Mouse (Mus musculus): Measurements from ENCODE around the gene Lpcat3.

The Lpcat3 gene

DNA sequence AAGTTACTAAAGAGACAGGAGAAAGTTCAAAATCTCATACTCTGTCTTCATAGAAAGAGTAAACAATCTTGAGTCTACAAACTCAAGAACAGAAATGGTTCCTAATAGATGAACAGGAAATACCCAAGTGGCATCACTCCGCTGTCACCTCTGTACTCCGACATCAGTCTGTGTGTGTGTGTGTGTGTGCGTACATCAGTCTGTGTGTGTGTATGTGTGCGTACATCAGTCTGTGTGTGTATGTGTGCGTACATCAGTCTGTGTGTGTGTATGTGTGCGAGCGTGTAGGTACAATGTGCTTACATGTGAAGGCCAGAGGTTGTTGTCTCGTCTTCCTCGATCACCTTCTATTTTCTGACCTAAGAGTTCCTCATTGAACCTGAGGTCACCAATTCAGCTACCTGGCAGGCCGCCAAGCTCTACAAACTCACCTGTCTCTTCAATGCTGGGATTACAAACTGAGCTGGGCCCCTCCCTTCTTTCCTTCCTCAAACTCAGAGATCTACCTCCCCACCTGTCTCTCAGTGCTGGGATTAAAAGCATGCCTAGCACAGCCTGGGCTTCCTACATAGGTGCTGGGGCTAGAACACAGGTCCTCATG, 45.6 kb downstream of the Lpcat3 start:
- no peak for DNase-seq

DNA sequence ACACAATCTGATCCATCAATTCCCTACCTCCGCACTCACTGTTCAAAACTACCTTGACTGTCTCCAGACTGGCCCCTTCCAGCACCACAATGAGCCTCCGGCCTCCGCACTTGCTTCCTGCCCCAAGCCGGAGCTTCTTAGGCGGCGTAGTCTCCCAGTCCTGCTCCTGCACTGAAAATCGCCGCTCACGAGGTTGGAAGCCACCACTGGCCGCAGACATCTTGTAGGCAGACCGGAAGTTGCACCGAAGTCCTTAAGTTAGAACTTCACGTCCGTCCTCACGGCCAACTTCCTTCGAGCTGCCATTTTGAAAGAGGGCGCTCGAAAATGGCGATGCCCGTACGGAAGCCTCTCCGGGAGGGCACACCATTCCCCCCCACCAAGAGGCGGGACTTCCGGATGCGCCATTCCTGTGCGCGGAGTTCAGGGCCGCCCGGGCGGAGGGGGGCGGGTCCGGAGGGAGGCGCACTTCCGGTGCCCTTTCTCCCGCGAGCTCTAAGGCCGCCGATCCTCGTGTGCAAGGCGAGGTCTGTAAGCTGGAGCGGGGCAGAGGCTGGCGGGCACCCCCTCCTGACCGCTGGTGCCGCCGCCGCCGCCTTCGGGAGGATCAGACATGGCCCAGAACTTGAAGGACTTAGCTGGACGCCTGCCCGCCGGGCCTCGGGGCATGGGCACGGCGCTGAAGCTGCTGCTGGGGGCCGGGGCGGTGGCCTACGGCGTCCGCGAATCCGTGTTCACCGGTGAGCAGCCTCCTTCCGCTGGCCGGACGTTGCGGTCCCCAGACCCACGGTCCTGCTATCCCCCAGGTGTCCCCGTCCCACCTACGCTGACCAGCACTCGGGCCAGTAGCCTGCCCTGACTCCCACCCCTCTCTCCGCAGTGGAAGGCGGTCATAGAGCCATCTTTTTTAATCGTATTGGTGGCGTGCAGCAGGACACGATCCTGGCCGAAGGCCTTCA, 49.3 kb downstream of the Lpcat3 start, which contains the start of the genes Emg1 and Phb2:
Gene Emg1, minus strand, starts transcription at position 355 of the 959 bp plus-strand sequence.
Gene Phb2, plus strand, starts transcription at position 513 of the 959 bp plus-strand sequence.
- DNase-seq: peak; percentile 99

DNA sequence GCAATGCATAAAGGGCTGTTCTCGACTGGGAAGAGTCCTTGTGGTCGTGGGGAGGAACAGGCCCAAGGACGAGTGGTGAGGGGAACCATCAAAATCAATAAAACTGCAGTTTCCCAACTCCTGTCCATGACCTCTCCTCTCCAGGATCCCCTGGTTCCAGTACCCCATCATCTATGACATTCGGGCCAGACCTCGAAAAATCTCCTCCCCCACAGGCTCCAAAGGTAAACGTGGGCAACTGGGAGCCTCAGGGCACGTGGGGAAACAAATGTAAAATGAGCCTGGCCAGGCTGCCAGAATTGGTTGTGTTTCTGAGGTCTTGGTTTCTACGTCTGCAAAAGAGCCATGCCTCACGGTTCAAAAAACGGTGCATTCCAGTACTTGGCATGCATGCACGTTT, 50.1 kb downstream of the Lpcat3 start:
- DNase-seq: no peak

GRCm38 (mm10) chr6:124716864-124717490, 54.1 kb downstream of the Lpcat3 start:
- peak; percentile 45 to 80 for DNase-seq

DNA sequence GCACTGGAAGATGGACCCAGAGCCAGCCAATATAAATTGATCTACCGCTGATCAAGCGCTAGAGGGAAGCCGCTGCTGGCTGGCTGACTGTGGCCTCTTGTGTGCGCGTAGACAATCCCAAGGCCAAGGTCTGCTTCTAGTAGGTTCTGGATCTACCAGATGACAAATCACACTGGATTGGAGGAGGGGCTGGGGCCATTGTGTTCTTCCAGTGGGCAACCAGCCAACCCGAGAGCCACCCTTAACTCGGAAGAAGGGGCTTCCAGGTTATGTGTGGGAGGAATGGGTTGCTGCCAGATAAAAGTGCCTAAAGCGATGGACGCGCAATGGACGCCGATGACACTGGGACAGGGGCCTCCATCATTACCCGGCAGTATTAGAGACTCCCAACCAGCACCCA, 55.1 kb downstream of the Lpcat3 start:
- DNase-seq: no peak

- DNase-seq: peak; percentile 69 to 75
Measured at GRCm38 (mm10) chr6:124718703-124719102, 55.9 kb downstream of the Lpcat3 start.

- DNase-seq: no peak
Measured at GRCm38 (mm10) chr6:124719354-124719978, 56.6 kb downstream of the Lpcat3 start.

- DNase-seq: no peak
Measured at GRCm38 (mm10) chr6:124720904-124721303, 58.1 kb downstream of the Lpcat3 start.

DNA sequence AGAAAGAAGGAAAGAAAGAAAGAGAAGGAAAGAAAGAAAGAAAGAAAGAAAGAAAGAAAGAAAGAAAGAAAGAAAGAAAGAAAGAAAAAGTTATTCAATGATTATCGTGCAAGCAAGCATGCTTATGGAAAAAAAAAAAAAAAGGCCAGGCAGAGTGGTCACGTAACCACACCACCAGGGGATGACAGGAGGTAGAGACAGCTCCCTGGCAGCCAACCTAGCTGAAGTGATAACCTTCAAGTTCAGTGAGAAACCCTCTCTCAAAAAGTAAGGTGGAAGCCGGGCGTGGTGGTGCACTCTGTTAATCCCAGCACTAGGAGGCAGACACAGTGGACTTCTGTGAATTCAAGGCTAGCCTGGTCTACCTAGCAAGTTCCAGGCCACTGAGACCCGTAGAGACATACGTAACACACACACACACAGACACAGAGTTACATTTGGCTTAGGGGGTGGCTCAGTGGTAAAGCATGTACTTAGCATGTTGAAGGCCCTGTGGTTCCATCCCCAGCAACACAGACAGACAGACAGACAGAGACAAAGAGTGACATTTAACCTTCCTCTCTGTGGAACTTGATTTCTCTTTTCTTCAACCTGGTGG, 60.1 kb downstream of the Lpcat3 start:
- DNase-seq: no peak

GRCm38 (mm10) chr6:124723541-124723940, 60.7 kb downstream of the Lpcat3 start:
- no peak for DNase-seq

DNA sequence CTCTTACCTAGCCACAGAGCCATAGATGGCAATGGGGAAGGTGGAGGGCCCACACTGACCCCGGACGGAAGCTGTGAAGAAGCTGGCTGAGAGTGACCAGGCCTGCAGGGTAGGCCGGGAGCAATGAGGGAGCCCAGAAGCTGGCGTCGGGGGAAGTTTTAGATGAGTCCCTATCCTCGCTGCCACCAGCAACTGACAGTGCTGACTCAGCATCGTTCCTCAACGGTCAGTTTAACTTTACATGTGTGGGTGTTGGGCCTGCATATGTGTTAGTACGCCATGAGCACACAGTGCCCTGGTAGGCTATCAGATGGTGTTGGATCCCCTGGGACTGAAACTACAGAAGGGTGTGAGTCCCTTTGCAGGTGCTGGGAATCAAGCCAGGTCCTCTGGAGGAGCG, 61.6 kb downstream of the Lpcat3 start:
- DNase-seq: no peak

DNA sequence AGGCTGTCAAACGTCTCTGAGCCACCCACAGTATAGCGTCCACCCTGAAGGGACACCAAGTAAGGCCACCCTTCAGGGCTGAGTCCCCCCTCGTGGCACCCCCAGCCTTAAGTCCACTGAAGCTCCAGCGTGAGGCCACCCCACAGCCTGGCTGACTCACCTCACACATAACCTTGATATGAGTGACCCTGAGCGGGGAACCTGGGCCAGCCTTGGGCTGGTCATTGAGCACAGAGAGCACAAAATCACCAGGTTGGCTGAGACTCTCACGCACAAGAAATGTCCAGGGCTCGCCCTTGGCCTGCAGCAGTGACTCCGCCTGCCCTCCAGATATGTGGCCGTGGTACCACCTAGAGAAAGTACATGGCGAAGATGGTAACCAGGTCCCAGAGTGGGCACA, 65.8 kb downstream of the Lpcat3 start:
- no peak for DNase-seq

DNA sequence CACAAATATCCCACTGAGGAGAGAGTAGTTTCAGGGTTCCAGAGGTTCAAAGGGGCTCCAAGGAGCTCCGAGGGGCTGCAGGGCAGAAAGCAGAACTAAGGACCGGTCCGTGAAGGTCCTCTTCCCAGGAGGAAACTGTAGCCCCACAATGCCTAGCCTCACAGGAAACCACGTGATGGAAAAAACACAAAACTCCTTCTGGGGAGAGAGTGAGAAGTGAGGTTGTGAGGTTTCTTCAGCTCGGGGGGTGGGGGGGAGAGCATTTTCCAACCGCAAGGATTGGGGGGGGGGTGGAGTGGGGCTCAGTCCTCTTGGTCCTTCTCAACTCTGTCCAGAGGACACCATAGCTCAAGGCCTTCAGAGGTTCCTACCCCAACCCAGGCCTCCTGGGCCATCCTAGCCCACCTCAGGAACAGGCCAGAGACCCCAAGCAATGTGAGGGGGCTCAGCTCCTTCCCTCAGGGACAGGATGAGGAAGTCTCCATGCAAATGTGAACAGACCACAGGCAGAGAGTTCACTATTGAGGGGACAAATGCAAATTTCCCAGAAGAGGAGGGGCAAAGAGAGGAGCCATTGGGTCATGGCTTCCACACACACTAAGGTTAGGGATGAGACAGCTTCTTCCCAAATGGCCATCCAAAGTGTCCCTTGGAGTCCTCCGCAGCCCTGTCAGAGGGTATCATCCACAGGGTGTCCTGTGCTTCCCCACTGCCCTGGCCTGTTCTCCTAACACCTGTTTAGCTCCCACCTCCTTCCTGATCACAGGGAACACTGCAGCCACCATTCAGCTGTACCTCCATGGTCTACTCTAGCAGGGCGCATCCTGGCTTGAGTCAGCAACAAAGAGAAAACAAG, 67.3 kb downstream of the Lpcat3 start:
- DNase-seq: no peak

- no peak for DNase-seq
Measured at GRCm38 (mm10) chr6:124731038-124731437, 68.2 kb downstream of the Lpcat3 start.

GRCm38 (mm10) chr6:124732476-124733370, 69.9 kb downstream of the Lpcat3 start:
- DNase-seq: peak in 1 of 2 experiments; percentile 48

GRCm38 (mm10) chr6:124734417-124734816, 71.6 kb downstream of the Lpcat3 start:
- no peak for DNase-seq

- DNase-seq: no peak
Measured at GRCm38 (mm10) chr6:124737040-124737439, 74.2 kb downstream of the Lpcat3 start.

DNA sequence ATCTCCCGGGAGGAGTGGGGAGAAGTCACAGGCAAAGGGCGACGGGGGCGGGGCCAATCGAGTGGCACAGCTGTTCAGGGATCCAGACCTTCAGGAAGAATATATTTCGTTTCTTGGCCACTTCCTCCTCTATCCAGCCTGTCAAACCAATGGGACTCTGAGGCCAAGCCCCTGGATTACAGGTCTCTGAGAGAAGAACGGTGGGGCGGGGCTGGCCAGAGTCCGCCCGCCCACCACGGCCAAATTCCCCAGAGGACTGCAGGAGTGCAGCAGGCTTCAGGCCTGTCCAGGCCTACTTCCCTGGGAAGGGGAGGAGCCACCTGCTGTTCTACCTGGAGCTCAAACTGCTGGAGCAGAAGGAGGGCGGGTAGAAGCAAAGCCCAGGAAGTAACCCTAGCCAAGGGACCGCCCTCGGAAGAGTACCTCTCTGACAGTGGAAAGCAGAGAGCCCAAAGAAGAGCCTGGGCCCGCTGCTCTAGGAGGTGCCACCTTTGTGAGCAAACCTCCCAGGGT, 75.7 kb downstream of the Lpcat3 start, which contains the start of gene Ptpn6:
Gene Ptpn6, minus strand, starts transcription at position 204 of the 513 bp plus-strand sequence.
- DNase-seq: peak; percentile 92 to 95

GRCm38 (mm10) chr6:124739231-124739796, 76.5 kb downstream of the Lpcat3 start:
- DNase-seq: no peak

All from kidney, postnatal 36 days (tissue).